Mouse (Mus musculus): ENCODE data around the gene Mri1. TPM values are rescaled to one million over a fixed set of nuclear protein-coding genes. Genes with fewer than 3 reads are reported as not detected.

The Mri1 gene
- polyA plus RNA-seq, 1 experiment from 2014 or later = 95.9 TPM

GRCm38 (mm10) chr8:84249257-84250170 is 7.6 kb downstream of the Mri1 start, which contains the start of gene D8Ertd738e:
D8Ertd738e (minus strand) TSS chr8:84249719.
- peak; percentile 85 for DNase-seq (ENCODE audit: low spot score)
- Histone ChIP-seq H3K27me3 (replicated peaks; ENCODE audit: control insufficient read depth, insufficient read depth, low read length) (no peaks in the 10 kb centered on the region), H3K4me1 (replicated peaks; ENCODE audit: control insufficient read depth, insufficient read depth, low read length) (peaks cover 5% of the 10 kb centered on the region), H3K27ac (ENCODE audit: low read depth, low read length) (peak within 1 kb of the TSS; percentile 74), H3K4me2 (peak within 1 kb of the TSS; percentile 69), H3K9ac (ENCODE audit: low read depth, low read length) (peak within 1 kb of the TSS; percentile 95), H3K4me3 (ENCODE audit: low read depth, low read length) (peak within 1 kb of the TSS; percentile 96), H3K36me3 (ENCODE audit: control insufficient read depth, insufficient read depth, low read length) (peaks cover 38% of the 10 kb centered on the region), H3K9me3 (ENCODE audit: control insufficient read depth, low read length) (no peaks in the 10 kb centered on the region)
- 3% methylated on average over 52 of the region's 52 CpGs for WGBS
- peak; percentile 94 for ATAC-seq (replicated peaks; ENCODE audit: low FRiP score)

- no peak overlapping the region for H3K4me3 ChIP-seq (ENCODE audit: low read depth, low read length)
- no peak overlapping the region for H3K4me2 ChIP-seq
- WGBS = 84% methylated on average over 2 of the region's 2 CpGs
- no peak overlapping the region for H3K9ac ChIP-seq (ENCODE audit: low read depth, low read length)
- no peak for DNase-seq (ENCODE audit: low spot score)
- H3K27ac ChIP-seq (ENCODE audit: low read depth, low read length) = no peak overlapping the region
- H3K4me1 ChIP-seq (replicated peaks; ENCODE audit: control insufficient read depth, insufficient read depth, low read length) = no peaks in the 10 kb centered on the region; the same call in none of the 2 replicates
- no peak for ATAC-seq (replicated peaks; ENCODE audit: low FRiP score)
- H3K27me3 ChIP-seq (replicated peaks; ENCODE audit: control insufficient read depth, insufficient read depth, low read length) = no peaks in the 10 kb centered on the region
- peaks cover 24% of the 10 kb centered on the region for H3K36me3 ChIP-seq (ENCODE audit: control insufficient read depth, insufficient read depth, low read length)
- H3K9me3 ChIP-seq (ENCODE audit: control insufficient read depth, low read length) = no peaks in the 10 kb centered on the region
Measured at GRCm38 (mm10) chr8:84241821-84242220, 15.3 kb downstream of the Mri1 start.

- Histone ChIP-seq H3K27ac (ENCODE audit: low read depth, low read length) (no peak overlapping the region), H3K4me1 (replicated peaks; ENCODE audit: control insufficient read depth, insufficient read depth, low read length) (peaks cover 2% of the 10 kb centered on the region), H3K27me3 (replicated peaks; ENCODE audit: control insufficient read depth, insufficient read depth, low read length) (no peaks in the 10 kb centered on the region), H3K9me3 (ENCODE audit: control insufficient read depth, low read length) (no peaks in the 10 kb centered on the region), H3K36me3 (ENCODE audit: control insufficient read depth, insufficient read depth, low read length) (peaks cover 17% of the 10 kb centered on the region), H3K4me3 (ENCODE audit: low read depth, low read length) (no peak overlapping the region), H3K9ac (ENCODE audit: low read depth, low read length) (no peak overlapping the region), H3K4me2 (no peak overlapping the region)
- WGBS = 63% methylated on average over 6 of the region's 6 CpGs
- ATAC-seq (replicated peaks; ENCODE audit: low FRiP score) (no peak), DNase-seq (ENCODE audit: low spot score) (no peak)
Measured at GRCm38 (mm10) chr8:84241167-84241566, 16.0 kb downstream of the Mri1 start.

- no peak for DNase-seq (ENCODE audit: low spot score)
- Histone ChIP-seq H3K36me3 (ENCODE audit: control insufficient read depth, insufficient read depth, low read length) (no peaks in the 10 kb centered on the region; the same call in 1 of the 2 replicates), H3K9ac (ENCODE audit: low read depth, low read length) (peak overlapping the region; percentile 31), H3K4me3 (ENCODE audit: low read depth, low read length) (peak overlapping the region; percentile 86), H3K4me1 (replicated peaks; ENCODE audit: control insufficient read depth, insufficient read depth, low read length) (peaks cover 10% of the 10 kb centered on the region), H3K27ac (ENCODE audit: low read depth, low read length) (peak overlapping the region; percentile 44; the same call in 1 of the 2 replicates), H3K9me3 (ENCODE audit: control insufficient read depth, low read length) (no peaks in the 10 kb centered on the region), H3K4me2 (peak overlapping the region; percentile 72), H3K27me3 (replicated peaks; ENCODE audit: control insufficient read depth, insufficient read depth, low read length) (no peaks in the 10 kb centered on the region)
- 17% methylated on average over 19 of the region's 19 CpGs for WGBS
- no peak for ATAC-seq (replicated peaks; ENCODE audit: low FRiP score)
Measured at GRCm38 (mm10) chr8:84237542-84238229, 19.4 kb downstream of the Mri1 start.

- 1% methylated on average over 35 of the region's 35 CpGs for whole genome bisulfite sequencing
- ATAC-seq (replicated peaks; ENCODE audit: low FRiP score) = peak; percentile 99
Measured at GRCm38 (mm10) chr8:84236998-84237473, 20.1 kb downstream of the Mri1 start, which contains the start of gene Zswim4. Zswim4 (minus strand) TSS chr8:84237055.

GRCm38 (mm10) chr8:84236410-84236997 is 20.6 kb downstream of the Mri1 start:
- peak overlapping the region; percentile 94 for H3K4me2 ChIP-seq
- H3K4me1 ChIP-seq (replicated peaks; ENCODE audit: control insufficient read depth, insufficient read depth, low read length) = peaks cover 10% of the 10 kb centered on the region
- 1% methylated on average over 26 of the region's 30 CpGs for WGBS
- ATAC-seq (replicated peaks; ENCODE audit: low FRiP score) (peak; percentile 7; the same call in 1 of the 2 replicates), DNase-seq (ENCODE audit: low spot score) (no peak)
- H3K4me3 ChIP-seq (ENCODE audit: low read depth, low read length) = peak overlapping the region; percentile 86
- H3K27ac ChIP-seq (ENCODE audit: low read depth, low read length) = peak overlapping the region; percentile 39
- H3K9me3 ChIP-seq (ENCODE audit: control insufficient read depth, low read length) = no peaks in the 10 kb centered on the region
- H3K27me3 ChIP-seq (replicated peaks; ENCODE audit: control insufficient read depth, insufficient read depth, low read length) = no peaks in the 10 kb centered on the region
- peak overlapping the region; percentile 90 for H3K9ac ChIP-seq (ENCODE audit: low read depth, low read length)
- no peaks in the 10 kb centered on the region; the same call in 1 of the 2 replicates for H3K36me3 ChIP-seq (ENCODE audit: control insufficient read depth, insufficient read depth, low read length)

More at GRCm38 (mm10) chr8:84236998-84237473, 20.1 kb downstream of the Mri1 start, which contains the start of gene Zswim4:
- Histone ChIP-seq H3K4me2 (peak within 1 kb of the TSS; percentile 94), H3K27ac (ENCODE audit: low read depth, low read length) (peak within 1 kb of the TSS; percentile 44), H3K9ac (ENCODE audit: low read depth, low read length) (peak within 1 kb of the TSS; percentile 90), H3K4me3 (ENCODE audit: low read depth, low read length) (peak within 1 kb of the TSS; percentile 86), H3K9me3 (ENCODE audit: control insufficient read depth, low read length) (no peaks in the 10 kb centered on the region), H3K4me1 (replicated peaks; ENCODE audit: control insufficient read depth, insufficient read depth, low read length) (peaks cover 10% of the 10 kb centered on the region), H3K27me3 (replicated peaks; ENCODE audit: control insufficient read depth, insufficient read depth, low read length) (no peaks in the 10 kb centered on the region), H3K36me3 (ENCODE audit: control insufficient read depth, insufficient read depth, low read length) (no peaks in the 10 kb centered on the region; the same call in 1 of the 2 replicates)
- peak; percentile 97 for DNase-seq (ENCODE audit: low spot score)

- Histone ChIP-seq H3K4me3 (ENCODE audit: low read depth, low read length) (peak overlapping the region; percentile 86), H3K27ac (ENCODE audit: low read depth, low read length) (peak overlapping the region; percentile 39; the same call in 1 of the 2 replicates), H3K4me2 (peak overlapping the region; percentile 94), H3K36me3 (ENCODE audit: control insufficient read depth, insufficient read depth, low read length) (no peaks in the 10 kb centered on the region; the same call in 1 of the 2 replicates), H3K9ac (ENCODE audit: low read depth, low read length) (peak overlapping the region; percentile 90), H3K4me1 (replicated peaks; ENCODE audit: control insufficient read depth, insufficient read depth, low read length) (peaks cover 10% of the 10 kb centered on the region), H3K9me3 (ENCODE audit: control insufficient read depth, low read length) (no peaks in the 10 kb centered on the region), H3K27me3 (replicated peaks; ENCODE audit: control insufficient read depth, insufficient read depth, low read length) (no peaks in the 10 kb centered on the region)
- 35% methylated on average over 10 of the region's 10 CpGs for WGBS
- DNase-seq (ENCODE audit: low spot score) = no peak
- no peak for ATAC-seq (replicated peaks; ENCODE audit: low FRiP score)
Measured at GRCm38 (mm10) chr8:84235746-84236409, 21.2 kb downstream of the Mri1 start.
